Mouse (Mus musculus): ENCODE results near the gene Sspn. TPM values are rescaled to one million over a fixed set of nuclear protein-coding genes. Genes with fewer than 3 reads are reported as not detected.

Sspn gene
- 1.9 and 4.6 TPM in 2 replicates for polyA plus RNA-seq (2016; fragmentation: Nextera tagmentation; extraction: Ambion mirVana)

GRCm38 (mm10) chr6:145931341-145931740, at the start of gene Sspn:
Gene Sspn, plus strand, starts transcription at chr6:145931641.
- Histone ChIP-seq H3K27ac (no peak within 1 kb of the TSS), H3K27me3 (ENCODE audit: low read depth, poor library complexity, severe bottlenecking) (no peaks in the 10 kb centered on the region), H3K9me3 (replicated peaks) (no peaks in the 10 kb centered on the region), H3K4me1 (peaks cover 18% of the 10 kb centered on the region), H3K4me3 (no peak within 1 kb of the TSS), H3K36me3 (no peaks in the 10 kb centered on the region)
- no peak for DNase-seq (ENCODE audit: low spot score)
- 81% methylated on average over 3 of the region's 3 CpGs for WGBS

DNA sequence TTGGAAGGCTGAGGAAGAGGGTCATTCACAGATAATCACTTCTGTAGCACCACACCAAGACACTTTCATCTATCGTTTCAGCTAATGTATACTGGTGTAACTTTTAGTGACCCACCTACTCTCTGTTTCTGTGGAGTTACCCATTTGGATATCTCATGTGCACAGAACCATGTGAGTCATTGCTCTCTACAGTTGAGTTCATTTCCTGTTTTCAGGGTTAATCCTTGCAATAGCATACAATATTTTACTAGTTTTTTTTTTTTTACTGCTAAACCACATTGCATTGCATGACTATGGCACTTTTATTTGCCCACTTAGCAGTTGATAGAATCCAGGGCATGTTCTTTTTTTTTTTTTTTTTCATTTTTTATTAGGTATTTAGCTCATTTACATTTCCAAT, 48.4 kb upstream of the Sspn start:
- no peaks in the 10 kb centered on the region for H3K4me1 ChIP-seq
- no peaks in the 10 kb centered on the region for H3K27me3 ChIP-seq (ENCODE audit: low read depth, poor library complexity, severe bottlenecking)
- H3K36me3 ChIP-seq, result no peaks in the 10 kb centered on the region
- H3K9me3 ChIP-seq (replicated peaks), result no peaks in the 10 kb centered on the region
- no peak for DNase-seq (ENCODE audit: low spot score)
- WGBS, result 86% methylated on average over 1 of the region's 1 CpGs
- no peak overlapping the region for H3K27ac ChIP-seq
- no peak overlapping the region for H3K4me3 ChIP-seq

GRCm38 (mm10) chr6:145883668-145884067, 47.8 kb upstream of the Sspn start:
- H3K4me3 ChIP-seq, result no peak overlapping the region
- DNase-seq (ENCODE audit: low spot score), result no peak
- WGBS, result 87% methylated on average over 4 of the region's 4 CpGs
- no peaks in the 10 kb centered on the region for H3K27me3 ChIP-seq (ENCODE audit: low read depth, poor library complexity, severe bottlenecking)
- H3K36me3 ChIP-seq, result no peaks in the 10 kb centered on the region
- H3K27ac ChIP-seq, result no peak overlapping the region
- H3K4me1 ChIP-seq, result no peaks in the 10 kb centered on the region
- H3K9me3 ChIP-seq (replicated peaks), result no peaks in the 10 kb centered on the region

- no peak for DNase-seq (ENCODE audit: low spot score)
- Histone ChIP-seq H3K9me3 (replicated peaks) (no peaks in the 10 kb centered on the region), H3K27ac (no peak overlapping the region), H3K4me3 (no peak overlapping the region), H3K4me1 (no peaks in the 10 kb centered on the region), H3K36me3 (no peaks in the 10 kb centered on the region), H3K27me3 (ENCODE audit: low read depth, poor library complexity, severe bottlenecking) (no peaks in the 10 kb centered on the region)
- WGBS, result 89% methylated on average over 4 of the region's 4 CpGs
Observed at GRCm38 (mm10) chr6:145885069-145885468, 46.4 kb upstream of the Sspn start.

DNA sequence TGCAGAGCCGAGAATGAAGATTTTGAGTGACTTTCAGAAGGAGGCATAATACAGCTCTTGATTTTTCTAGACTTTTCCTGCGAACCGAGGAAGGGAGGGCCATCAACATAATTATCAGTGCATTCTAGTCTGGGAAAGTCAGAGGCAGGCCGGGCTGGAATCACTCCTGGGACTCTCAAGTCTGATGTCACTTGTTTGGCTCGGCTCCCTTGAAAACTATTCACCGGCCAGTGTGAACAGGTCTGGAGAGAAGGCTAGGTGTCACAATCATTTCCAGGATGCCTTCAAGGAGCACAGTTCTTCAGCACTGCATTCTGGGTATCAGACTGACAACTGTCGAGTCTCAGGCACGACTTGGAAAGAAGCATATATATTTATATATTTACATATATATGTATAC, 45.2 kb upstream of the Sspn start:
- H3K9me3 ChIP-seq (replicated peaks), result no peaks in the 10 kb centered on the region
- 83% methylated on average over 8 of the region's 8 CpGs for WGBS
- no peaks in the 10 kb centered on the region for H3K4me1 ChIP-seq
- no peaks in the 10 kb centered on the region for H3K27me3 ChIP-seq (ENCODE audit: low read depth, poor library complexity, severe bottlenecking)
- DNase-seq (ENCODE audit: low spot score), result no peak
- H3K27ac ChIP-seq, result no peak overlapping the region
- no peak overlapping the region for H3K4me3 ChIP-seq
- H3K36me3 ChIP-seq, result no peaks in the 10 kb centered on the region

GRCm38 (mm10) chr6:145887719-145888118, 43.7 kb upstream of the Sspn start:
- no peak for DNase-seq (ENCODE audit: low spot score)
- Histone ChIP-seq H3K27ac (no peak overlapping the region), H3K4me3 (no peak overlapping the region), H3K9me3 (replicated peaks) (no peaks in the 10 kb centered on the region), H3K36me3 (no peaks in the 10 kb centered on the region), H3K27me3 (ENCODE audit: low read depth, poor library complexity, severe bottlenecking) (no peaks in the 10 kb centered on the region), H3K4me1 (no peaks in the 10 kb centered on the region)
- 82% methylated on average over 6 of the region's 6 CpGs for whole genome bisulfite sequencing

DNA sequence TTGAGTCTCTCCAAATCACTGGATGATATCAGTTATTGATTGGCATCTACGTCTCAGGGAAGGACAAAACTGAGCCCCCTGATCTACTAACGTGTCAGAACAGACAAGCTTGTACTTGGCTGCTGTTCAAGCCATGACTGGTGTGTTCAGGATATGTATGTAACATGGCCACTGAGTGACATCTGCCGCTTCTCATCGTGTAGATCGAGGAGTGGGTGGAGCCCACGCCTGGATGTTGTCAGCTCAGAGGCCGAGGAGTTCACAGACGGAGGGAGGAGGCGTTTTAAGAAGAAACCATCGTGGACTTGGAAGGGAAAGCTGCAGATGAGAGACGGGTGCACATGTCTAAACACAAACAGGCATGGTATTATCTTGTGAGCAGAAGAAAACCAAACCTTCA, 39.5 kb upstream of the Sspn start:
- WGBS, result 87% methylated on average over 11 of the region's 11 CpGs
- no peak for DNase-seq (ENCODE audit: low spot score)
- Histone ChIP-seq H3K36me3 (no peaks in the 10 kb centered on the region), H3K27me3 (ENCODE audit: low read depth, poor library complexity, severe bottlenecking) (no peaks in the 10 kb centered on the region), H3K4me1 (peaks cover 7% of the 10 kb centered on the region; the same call in 1 of the 2 replicates), H3K9me3 (replicated peaks) (no peaks in the 10 kb centered on the region), H3K4me3 (no peak overlapping the region), H3K27ac (no peak overlapping the region)

- WGBS, result 92% methylated on average over 20 of the region's 20 CpGs
- Histone ChIP-seq H3K9me3 (replicated peaks) (no peaks in the 10 kb centered on the region), H3K27ac (no peak overlapping the region), H3K27me3 (ENCODE audit: low read depth, poor library complexity, severe bottlenecking) (no peaks in the 10 kb centered on the region), H3K4me1 (peaks cover 7% of the 10 kb centered on the region; the same call in 1 of the 2 replicates), H3K4me3 (no peak overlapping the region), H3K36me3 (no peaks in the 10 kb centered on the region)
- no peak for DNase-seq (ENCODE audit: low spot score)
Observed at GRCm38 (mm10) chr6:145892381-145893265, 38.8 kb upstream of the Sspn start.

DNA sequence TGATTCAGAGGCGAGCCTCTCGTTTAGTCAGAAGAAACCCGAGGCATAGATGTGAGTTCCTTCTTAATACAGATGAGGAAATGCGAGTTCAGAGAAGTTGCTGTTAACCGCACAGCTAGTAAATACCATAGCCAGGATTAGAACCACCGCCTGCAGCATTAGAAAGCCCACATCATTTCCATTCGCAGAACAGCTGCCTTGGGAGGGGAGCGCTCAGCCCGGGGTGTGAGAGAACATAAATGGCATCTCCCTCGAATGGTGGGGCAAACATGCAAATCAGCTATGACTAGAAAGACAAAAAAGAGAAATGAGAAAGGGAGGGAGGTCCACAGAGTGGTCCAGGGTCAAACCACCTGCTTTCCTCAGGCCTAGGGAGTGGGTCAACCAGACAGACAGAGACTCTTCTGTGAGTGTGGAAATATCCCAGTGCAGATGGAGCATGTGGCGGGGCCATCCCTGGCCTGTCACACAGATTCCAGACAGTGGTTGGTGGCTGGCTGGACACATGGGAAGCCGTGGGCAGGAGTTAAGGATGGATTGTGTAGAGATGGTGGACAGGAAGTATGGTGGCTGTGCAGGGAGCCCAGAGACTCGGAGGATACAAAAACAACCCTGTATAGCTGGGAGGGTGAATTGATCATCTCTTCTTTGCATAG, 37.9 kb upstream of the Sspn start:
- no peaks in the 10 kb centered on the region for H3K36me3 ChIP-seq
- H3K27me3 ChIP-seq (ENCODE audit: low read depth, poor library complexity, severe bottlenecking), result no peaks in the 10 kb centered on the region
- H3K4me3 ChIP-seq, result no peak overlapping the region
- DNase-seq (ENCODE audit: low spot score), result no peak
- WGBS, result 85% methylated on average over 13 of the region's 13 CpGs
- H3K4me1 ChIP-seq, result peaks cover 7% of the 10 kb centered on the region; the same call in 1 of the 2 replicates
- no peaks in the 10 kb centered on the region for H3K9me3 ChIP-seq (replicated peaks)
- H3K27ac ChIP-seq, result no peak overlapping the region

DNA sequence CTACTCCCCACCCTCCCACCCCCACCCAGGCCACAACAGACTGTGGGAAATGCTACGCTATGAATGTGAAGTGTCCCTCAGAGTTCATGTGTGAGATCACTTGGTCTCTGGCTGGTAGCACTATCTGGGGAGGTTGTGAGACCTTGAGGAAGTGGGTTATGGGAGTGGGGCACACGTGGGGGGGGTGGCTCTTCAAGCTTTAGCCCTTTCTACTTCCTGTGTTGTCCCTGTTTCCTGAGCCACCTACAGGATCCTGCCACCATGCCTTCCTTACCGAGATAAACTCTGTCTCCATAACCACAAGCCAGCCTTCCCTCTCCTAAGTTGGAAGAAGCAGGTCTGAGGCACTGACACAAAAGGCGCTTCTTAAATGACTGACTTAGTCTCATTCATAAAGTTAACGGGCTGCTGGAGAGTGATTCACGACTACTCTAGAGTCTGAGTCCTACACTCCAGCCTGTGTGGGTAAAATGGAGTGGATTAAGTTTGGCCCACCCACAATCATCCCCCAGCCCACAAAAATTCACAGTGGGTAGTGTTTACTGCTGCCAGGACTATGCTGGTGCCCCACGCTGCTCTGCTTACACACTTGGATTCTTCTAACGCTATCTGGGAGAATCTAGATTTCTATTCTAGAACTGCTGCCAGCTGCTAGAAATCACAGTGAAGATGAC, 36.6 kb upstream of the Sspn start:
- Histone ChIP-seq H3K27ac (no peak overlapping the region), H3K36me3 (no peaks in the 10 kb centered on the region), H3K9me3 (replicated peaks) (no peaks in the 10 kb centered on the region), H3K27me3 (ENCODE audit: low read depth, poor library complexity, severe bottlenecking) (no peaks in the 10 kb centered on the region), H3K4me1 (peaks cover 7% of the 10 kb centered on the region; the same call in 1 of the 2 replicates), H3K4me3 (no peak overlapping the region)
- WGBS, result 79% methylated on average over 8 of the region's 8 CpGs
- no peak for DNase-seq (ENCODE audit: low spot score)

- 94% methylated on average over 5 of the region's 5 CpGs for WGBS
- Histone ChIP-seq H3K4me3 (no peak overlapping the region), H3K36me3 (no peaks in the 10 kb centered on the region), H3K27ac (no peak overlapping the region), H3K9me3 (replicated peaks) (no peaks in the 10 kb centered on the region), H3K4me1 (no peaks in the 10 kb centered on the region), H3K27me3 (ENCODE audit: low read depth, poor library complexity, severe bottlenecking) (no peaks in the 10 kb centered on the region)
- no peak for DNase-seq (ENCODE audit: low spot score)
Observed at GRCm38 (mm10) chr6:145904169-145904568, 27.3 kb upstream of the Sspn start.

- Histone ChIP-seq H3K27me3 (ENCODE audit: low read depth, poor library complexity, severe bottlenecking) (no peaks in the 10 kb centered on the region), H3K4me3 (no peak overlapping the region), H3K4me1 (no peaks in the 10 kb centered on the region), H3K27ac (no peak overlapping the region), H3K36me3 (no peaks in the 10 kb centered on the region), H3K9me3 (replicated peaks) (no peaks in the 10 kb centered on the region)
- no peak for DNase-seq (ENCODE audit: low spot score)
- WGBS, result 87% methylated on average over 5 of the region's 5 CpGs
Observed at GRCm38 (mm10) chr6:145904616-145905015, 26.8 kb upstream of the Sspn start.

All from limb, embryonic 10.5 days (tissue).